Mouse (Mus musculus) olfactory bulb, adult 2 months (tissue): Measurements from ENCODE around the gene Klc2.

Experiments
- CTCF ChIP-seq: fragments of 200-500 bp; IDR thresholded peaks from 2 replicates; pipeline ENCODE4 v1.5.1; 2012; ENCODE audit warnings: low read depth, mild to moderate bottlenecking, low read length, moderate library complexity; ENCODE audit not compliant: insufficient read depth
- POLR2A ChIP-seq: fragments of 200-500 bp; IDR thresholded peaks from 2 replicates; pipeline ENCODE4 v1.6.1; 2012; ENCODE audit warnings: mild to moderate bottlenecking, low read depth, low read length, moderate library complexity; ENCODE audit not compliant: insufficient read depth

GRCm38 (mm10) chr19:5072389-5073019 lies 45.9 kb downstream of the Klc2 start:
- TF ChIP-seq POLR2A (no peak), CTCF (no peak)
